Mouse (Mus musculus) lung, postnatal 10 days (tissue): ENCODE measurements around the gene Scaf1.

Experiments used
- DNase-seq: peaks from one replicate; pipeline ENCODE4 v3.0.0; 2021

The Scaf1 gene

DNA sequence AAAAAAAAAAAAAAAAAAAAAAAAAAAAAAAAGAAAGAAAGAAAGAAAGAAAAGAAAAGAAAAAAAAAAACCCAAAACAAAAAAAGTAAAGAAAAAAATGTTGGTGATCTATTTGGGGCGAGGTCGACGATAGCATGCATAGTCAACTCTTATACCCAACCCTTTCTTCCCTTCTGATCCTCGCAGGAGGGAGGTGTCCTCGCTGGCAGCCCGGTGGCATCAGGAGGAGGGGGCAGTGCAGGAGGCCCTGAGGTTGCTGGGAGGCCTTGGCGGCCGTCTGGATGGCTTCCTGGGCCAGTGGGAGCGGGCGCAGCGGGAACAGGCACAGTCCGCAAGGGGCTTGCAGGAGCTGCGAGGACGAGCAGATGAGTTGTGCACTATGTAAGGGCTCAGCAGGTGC is 62.6 kb downstream of the Scaf1 start:
- DNase-seq: no peak
